Mouse (Mus musculus) megakaryocyte-erythroid progenitor cell, adult 5-6 weeks (primary cell): Measurements from ENCODE around the gene Ears2. TPM values are rescaled to one million over a fixed set of nuclear protein-coding genes. Genes with fewer than 3 reads are reported as not detected.

Experiments
- ATAC-seq: replicated peaks from 2 replicates; pipeline ENCODE4 v1.8.0; 2016; ENCODE audit warnings: mild to moderate bottlenecking, inconsistent platforms; ENCODE audit not compliant: severe bottlenecking, poor library complexity, low FRiP score, low TSS enrichment
- total RNA-seq, 2 experiments: library from RNA; stranded (forward) in 1 of 2; stranded (reverse) in 1 of 2; fragments of 200-1000, 215-1000 nt in 1 of 2; fragments of >200 nt in 1 of 2; fragmentation: Nextera tagmentation in 1 of 2; gene quantifications; 2 replicates each; pipeline ENCODE4 v1.2.3; 2014 to 2017

The Ears2 gene
- total RNA-seq (2014; fragmentation: Nextera tagmentation) (10.0 and 10.3 TPM in 2 replicates), total RNA-seq (2017) (7.1 and 8.9 TPM in 2 replicates)

GRCm38 (mm10) chr7:122066945-122067516 lies at the start of gene Ears2, which contains the start of gene Ubfd1:
Ears2 (minus strand) TSS chr7:122067263.
Ubfd1 (plus strand) TSS chr7:122067175.
- peak; percentile 88 for ATAC-seq

- ATAC-seq = no peak
Measured at GRCm38 (mm10) chr7:122108206-122108605, 41.1 kb upstream of the Ears2 start.

GRCm38 (mm10) chr7:122101747-122102244 lies 34.7 kb upstream of the Ears2 start, which contains the start of gene Ndufab1:
Ndufab1 (minus strand) TSS chr7:122101886.
- ATAC-seq = peak; percentile 97

GRCm38 (mm10) chr7:122101014-122101746 lies 34.1 kb upstream of the Ears2 start:
- 0 out of 2 replicates have a peak, but pooled peaks have one; percentile 1 for ATAC-seq

GRCm38 (mm10) chr7:122099222-122099621 lies 32.2 kb upstream of the Ears2 start:
- peak; percentile 74 for ATAC-seq

- no peak for ATAC-seq
Measured at GRCm38 (mm10) chr7:122098009-122098408, 30.9 kb upstream of the Ears2 start.

GRCm38 (mm10) chr7:122094564-122095330 lies 27.7 kb upstream of the Ears2 start:
- peak; percentile 55; the same call in 1 of the 2 replicates for ATAC-seq

- ATAC-seq = no peak
Measured at GRCm38 (mm10) chr7:122087195-122087982, 20.3 kb upstream of the Ears2 start.

- no peak for ATAC-seq
Measured at GRCm38 (mm10) chr7:122081071-122081470, 14.0 kb upstream of the Ears2 start.

- no peak for ATAC-seq
Measured at GRCm38 (mm10) chr7:122079798-122080554, 12.9 kb upstream of the Ears2 start.

GRCm38 (mm10) chr7:122074374-122074773 lies 7.3 kb upstream of the Ears2 start:
- ATAC-seq = peak; percentile 86

- peak; percentile 20; the same call in 1 of the 2 replicates for ATAC-seq
Measured at GRCm38 (mm10) chr7:122067517-122068381, 686 bp upstream of the Ears2 start.

- ATAC-seq = peak; percentile 2; the same call in 1 of the 2 replicates
Measured at GRCm38 (mm10) chr7:122066102-122066944, 740 bp downstream of the Ears2 start.

- no peak for ATAC-seq
Measured at GRCm38 (mm10) chr7:122065656-122066055, 1.4 kb downstream of the Ears2 start.

- ATAC-seq = no peak
Measured at GRCm38 (mm10) chr7:122056633-122057032, 10.4 kb downstream of the Ears2 start.

GRCm38 (mm10) chr7:122050834-122051233 lies 16.2 kb downstream of the Ears2 start:
- ATAC-seq = no peak

- ATAC-seq = no peak
Measured at GRCm38 (mm10) chr7:122048191-122048590, 18.9 kb downstream of the Ears2 start.
